Mouse (Mus musculus) adrenal gland, adult 18-20 months (tissue): Measurements from ENCODE around the gene Prpsap2. TPM values are rescaled to one million over a fixed set of nuclear protein-coding genes. Genes with fewer than 3 reads are reported as not detected.
"Not testable (repeated sequence)": the region's sequence is repeated elsewhere in the genome, so short reads cannot be mapped to it uniquely, and the experiment has no call there.

ENCODE experiments used
- DNase-seq, 2 experiments: peaks; one replicate each; pipeline ENCODE4 v3.0.0; 2021 to 2022; ENCODE audit warnings: low spot score in 2 of 2
- long read RNA-seq, 2 experiments: library from polyadenylated mRNA; stranded (forward); transcript quantifications; one replicate each; pipeline ENCODE4 v2.0.0; 2021
- total RNA-seq, 2 experiments: library from RNA; stranded (reverse); gene quantifications; 1 replicate in 1 of 2; 2 replicates in 1 of 2; pipeline ENCODE4 v1.2.3; 2021

Prpsap2 gene
- 10 to 100 TPM; 25.1 to 27.9 TPM for total RNA-seq
- long read RNA-seq, experiment 1, partial matches to known transcripts, result 1 of 7 reads
- long read RNA-seq, experiment 1, other reads (novel, unspliced or antisense), result 0 of 7 reads
- long read RNA-seq, experiment 2, transcript Prpsap2-201 (12 exons, 1,837 nt), result major isoform, 10 of 22 reads
- long read RNA-seq, experiment 2, transcript Prpsap2-204 (11 exons, 1,771 nt), result minor isoform, 7 of 22 reads
- long read RNA-seq, experiment 2, partial matches to known transcripts, result 2 of 22 reads
- long read RNA-seq, experiment 2, other reads (novel, unspliced or antisense), result 2 of 22 reads

DNA sequence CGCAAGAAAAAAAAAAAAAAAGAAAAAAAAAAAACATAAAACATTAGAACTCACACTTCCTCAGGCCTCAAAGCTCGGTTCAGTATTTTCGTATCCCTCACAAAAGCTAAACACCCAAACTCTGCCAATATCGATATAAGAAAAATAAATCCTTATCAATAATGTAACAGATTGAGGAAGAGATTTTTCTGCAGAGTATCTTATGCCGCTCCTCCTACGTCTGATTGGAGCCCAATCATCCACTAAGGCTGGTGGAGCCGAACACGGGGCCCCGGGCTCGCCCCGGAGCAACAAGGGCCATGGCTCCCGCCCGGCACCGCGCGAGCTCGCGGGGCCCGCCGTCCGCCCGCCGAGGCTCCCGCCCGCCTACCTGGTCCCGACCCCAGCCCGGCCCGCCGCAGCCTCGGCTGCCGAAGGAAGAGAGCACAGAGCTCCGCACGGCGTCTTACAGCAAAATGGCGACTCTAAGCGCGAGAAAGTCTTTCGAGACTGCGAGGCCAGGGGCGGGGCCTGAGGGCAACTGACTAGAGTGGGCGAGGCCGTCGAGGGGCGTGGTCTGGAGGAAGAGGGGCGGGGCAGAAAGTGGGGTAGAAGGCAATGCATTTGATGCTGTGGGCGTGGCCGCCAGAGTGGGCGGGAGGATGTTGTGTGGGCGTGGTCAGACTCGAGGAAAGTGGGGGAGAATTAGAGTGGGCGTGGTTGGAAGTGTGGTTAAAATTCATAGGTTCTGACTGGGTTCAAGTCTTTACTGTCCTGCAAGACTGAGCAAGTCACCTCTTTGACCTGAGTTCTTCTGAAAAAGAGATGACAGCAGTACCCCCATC is at the start of gene Prpsap2:
Gene Prpsap2 (minus strand): TSS at position 505 of the 824 bp plus-strand sequence.
- DNase-seq, result peak; percentile 99 to 100

DNA sequence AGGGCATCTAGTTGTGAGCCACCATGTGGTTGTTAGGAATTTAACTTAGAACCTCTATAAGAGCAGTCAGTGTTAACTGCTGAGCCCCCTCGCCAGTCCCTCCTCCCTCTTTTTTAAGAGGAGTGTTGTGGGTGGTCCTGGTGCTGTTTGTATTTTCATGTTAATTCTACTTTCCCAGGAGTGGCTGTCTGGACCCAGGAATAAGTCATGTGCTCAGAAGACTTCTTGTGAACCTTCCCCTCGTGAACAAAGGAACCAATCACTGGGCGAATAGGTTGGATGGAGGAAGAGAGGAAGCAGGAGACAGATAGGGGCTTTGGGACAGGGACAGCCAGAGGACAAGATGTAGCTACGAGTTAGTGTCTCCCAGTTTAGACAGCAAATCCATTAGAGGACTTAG is 47.9 kb upstream of the Prpsap2 start:
- DNase-seq, result no peak

DNA sequence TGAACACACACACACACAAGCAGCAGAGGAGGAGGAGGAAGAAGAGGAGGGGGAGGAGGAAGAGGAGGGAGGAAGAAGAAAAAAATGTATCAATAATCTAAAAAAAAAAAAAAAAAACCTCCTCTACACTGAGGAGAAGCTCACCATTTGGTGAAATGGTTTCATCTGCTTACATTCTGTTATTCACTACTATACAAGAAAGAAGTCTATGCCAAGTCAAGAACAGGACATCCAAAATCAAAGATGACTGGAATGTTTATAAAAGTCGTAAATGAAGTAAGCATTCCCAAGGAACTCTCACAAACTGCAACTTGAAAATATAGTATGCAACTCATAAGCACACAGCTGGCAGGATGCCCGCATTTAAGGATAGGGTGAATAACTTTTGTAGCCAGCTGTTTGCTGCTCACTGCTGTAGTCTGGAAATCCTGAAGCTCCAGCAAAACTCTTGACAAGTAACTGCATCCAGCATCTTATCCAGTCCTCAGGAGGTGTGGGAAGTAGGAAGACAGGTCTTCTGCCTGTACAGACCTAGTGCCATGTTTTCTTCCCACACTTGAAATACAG is 46.7 kb upstream of the Prpsap2 start:
- no peak for DNase-seq

DNA sequence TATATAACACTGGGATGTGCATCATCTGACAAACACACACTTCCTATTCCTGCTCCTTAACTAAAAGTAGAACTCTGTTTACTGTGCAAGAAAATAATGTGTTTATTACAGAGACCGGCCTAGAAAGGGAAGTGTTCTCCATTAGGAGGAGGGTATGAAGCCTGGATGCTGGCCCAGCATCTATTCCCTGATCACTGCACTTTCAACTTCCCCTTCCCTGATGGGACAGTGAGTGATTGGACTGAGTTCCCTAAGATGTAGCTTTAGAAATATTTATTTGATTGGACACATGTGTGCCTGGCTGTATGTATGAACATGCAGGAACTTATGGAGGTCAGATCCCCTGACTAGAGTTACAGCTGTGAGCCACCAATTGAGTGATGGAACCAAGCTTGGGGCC is 31.6 kb upstream of the Prpsap2 start:
- no peak for DNase-seq

DNA sequence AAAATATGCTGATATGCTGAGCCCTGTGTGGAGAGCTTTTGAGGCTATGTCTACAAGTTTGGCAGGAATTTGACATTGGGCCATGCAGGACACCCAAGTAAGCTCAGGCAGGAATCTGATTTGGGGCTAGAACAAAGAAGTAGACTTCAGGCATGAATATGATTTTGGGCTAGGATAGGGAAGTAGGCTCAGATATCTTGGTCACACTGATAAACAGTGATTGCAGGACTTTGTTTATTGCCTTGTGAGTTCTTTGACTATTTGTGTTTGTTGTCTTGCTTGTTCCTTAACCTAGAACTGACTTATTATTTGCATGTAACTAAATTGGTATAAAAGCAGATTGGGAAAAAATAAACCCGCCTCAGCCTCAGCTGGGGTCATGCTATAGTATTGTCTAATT is 26.7 kb upstream of the Prpsap2 start:
- no peak for DNase-seq

DNA sequence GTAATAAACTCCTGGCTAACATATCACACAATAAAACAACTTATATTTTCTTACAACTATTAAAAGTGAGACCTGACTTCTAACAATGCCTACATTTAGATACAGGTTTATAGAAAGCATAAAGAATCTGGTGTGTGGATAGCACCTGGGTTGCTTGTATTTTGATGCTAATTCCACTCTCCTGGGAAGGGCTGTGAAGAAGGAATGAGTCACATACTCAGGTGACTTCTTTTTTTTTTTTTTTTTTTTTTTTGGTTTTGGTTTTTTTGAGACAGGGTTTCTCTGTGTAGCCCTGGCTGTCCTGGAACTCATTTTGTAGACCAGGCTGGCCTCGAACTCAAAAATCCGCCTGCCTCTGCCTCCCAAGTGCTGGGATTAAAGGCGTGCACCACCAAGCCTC is 20.6 kb upstream of the Prpsap2 start:
- not testable (repeated sequence) for DNase-seq

DNA sequence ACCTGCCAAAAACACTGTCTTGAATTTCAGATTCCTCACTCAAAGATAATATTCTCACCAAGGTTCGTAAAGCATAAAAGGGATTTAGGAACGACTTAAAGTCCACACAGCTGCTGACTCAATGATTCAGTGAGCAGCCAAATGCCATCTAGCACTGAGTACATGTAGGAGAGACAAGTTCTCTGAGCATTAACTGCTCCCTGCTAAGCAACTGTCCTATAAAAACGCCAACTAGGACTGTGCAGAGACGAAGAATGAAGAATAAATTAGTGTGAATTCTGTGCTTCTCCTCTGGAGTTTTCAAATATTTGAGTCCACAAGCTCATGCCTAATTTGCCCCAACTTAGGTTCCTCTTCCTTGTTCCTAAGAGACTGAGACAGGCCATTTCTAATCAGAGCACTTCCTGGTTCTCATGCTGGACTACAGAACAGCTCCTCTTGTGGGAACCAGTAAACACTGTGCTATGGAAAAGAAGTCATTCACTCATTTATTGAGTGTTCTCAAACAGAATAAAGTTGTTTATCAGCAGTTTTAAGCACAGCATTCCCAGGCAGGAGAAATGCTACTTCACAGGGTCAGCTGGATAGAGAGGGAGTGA is 12.8 kb upstream of the Prpsap2 start:
- DNase-seq, result no peak

DNA sequence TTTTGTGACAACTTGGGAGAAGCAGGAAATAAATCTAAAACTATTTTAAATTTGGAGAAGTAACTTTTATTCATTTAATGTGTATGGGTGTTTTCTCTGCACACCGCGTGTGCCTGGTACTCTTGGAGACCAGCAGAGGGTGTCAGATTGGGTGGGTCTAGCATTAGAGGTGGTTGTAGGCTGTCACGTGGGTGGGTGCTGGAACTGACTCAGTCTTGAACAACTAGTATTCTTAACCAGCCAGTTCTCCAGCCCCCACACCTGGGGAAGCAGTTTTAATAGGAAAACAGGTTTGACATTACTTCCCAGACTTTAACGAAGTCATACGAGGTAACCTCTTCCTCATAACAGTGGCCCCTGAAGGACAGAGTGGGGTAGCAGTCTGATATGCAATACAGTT is 1.4 kb downstream of the Prpsap2 start:
- no peak for DNase-seq

DNA sequence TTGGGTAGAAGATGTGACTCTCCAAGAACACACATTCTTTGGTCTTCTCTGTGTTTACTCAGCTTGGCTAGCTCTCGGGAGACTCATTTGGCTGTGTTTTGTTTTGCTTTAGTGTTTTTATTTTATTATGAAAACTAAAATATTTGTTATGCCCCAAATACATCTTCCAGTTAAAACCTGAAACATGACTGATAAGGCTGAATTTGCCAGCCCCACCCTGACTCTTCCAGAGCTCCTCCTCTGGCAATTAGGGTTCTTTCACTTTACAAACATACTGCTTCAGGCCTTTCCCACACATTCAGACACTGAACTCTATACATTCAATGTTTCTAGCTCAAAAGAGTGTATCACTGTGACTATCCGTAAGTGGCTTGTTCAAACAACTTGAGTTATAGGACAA is 4.7 kb downstream of the Prpsap2 start:
- no peak for DNase-seq

DNA sequence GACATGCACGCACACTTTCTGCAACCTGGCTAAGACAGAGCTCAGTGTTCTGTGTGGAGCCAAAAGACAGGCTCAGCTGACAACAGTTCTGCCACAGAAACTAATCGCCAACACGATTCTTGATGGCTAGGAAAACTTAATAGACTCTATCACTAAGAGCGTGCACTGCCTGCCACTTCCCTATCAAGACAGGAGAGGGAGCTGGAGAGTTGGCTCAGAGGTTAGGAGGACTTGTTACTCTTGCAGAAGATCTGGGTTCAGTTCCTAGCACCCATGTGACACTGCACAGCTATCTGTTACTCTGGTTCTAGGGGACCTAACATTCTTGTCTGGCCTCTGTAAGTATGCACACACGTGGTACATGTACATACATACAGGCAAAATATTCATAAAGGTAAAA is 10.3 kb downstream of the Prpsap2 start:
- DNase-seq, result no peak

DNA sequence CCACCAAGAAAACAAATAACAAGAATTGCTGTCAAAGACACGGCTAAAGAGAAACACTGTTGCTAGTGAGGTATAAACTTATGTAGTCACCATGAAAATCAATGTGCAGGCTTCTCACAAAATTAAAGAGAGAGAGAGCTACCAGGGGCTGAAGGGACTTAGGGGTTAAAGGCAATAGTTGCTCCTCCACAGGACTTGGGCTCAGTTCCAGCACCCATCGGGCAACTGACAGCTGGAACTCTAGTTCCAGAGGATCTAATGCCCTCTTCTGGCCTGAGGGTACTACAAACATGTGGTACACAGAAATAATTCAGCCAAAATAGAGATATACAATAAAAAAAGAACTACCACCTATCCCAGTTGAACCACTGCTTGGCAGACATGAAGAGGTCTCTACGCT is 14.7 kb downstream of the Prpsap2 start:
- DNase-seq, result no peak

DNA sequence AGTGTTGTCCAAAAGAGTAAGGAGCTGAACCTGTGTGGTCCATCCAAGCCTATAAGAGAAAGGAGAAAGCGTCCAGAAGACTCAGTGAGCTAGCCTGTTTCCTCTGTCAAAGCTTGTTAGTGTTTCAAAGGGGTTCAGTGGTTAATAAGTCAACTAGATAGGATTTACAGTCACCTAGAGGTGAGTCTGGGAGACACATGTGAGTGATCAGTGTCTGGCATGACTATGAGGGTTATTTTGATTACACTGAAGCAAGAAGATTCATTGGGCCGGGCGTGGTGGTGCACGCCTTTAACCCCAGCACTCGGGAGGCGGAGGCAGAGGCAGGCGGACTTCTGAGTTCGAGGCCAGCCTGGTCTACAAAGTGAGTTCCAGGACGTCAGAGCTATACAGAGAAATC is 16.1 kb downstream of the Prpsap2 start:
- no peak for DNase-seq

DNA sequence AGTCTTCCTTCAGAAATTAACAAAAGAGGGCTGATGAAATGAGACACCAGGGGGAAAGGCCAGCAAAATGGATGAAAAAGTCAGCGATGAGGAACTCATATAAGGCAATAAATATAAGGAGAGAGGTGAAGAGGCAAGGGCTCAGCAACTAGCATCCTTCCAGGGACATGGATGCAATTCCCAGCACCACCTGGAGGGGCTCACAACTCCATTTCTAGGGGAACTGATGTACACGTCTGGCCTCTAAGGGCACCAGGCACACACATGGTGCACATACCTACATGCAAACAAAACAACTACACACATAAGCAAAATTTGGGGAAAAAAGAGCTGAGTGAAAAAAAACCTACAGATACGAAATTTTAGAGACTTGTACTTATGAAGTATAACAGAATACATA is 17.4 kb downstream of the Prpsap2 start:
- no peak for DNase-seq

DNA sequence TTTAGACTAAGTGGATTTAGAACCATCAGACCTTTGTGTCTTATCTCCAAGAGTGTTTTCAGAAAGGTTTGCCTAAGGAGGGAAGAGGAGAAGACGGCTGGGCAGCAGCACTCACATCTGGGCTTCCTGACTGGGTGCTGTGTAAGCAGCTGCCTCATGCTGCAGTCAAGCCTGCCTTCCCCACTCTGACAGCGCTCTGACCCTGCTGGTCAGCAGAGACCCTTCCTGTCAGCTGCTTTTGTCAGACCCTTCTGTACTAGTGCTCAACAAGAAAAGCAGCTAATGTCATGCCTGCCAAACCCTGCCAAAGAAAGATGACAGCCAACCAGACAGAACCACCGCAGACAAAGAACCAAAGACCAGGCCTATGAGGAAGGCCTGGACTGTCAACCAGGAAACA is 18.1 kb downstream of the Prpsap2 start:
- DNase-seq, result no peak

DNA sequence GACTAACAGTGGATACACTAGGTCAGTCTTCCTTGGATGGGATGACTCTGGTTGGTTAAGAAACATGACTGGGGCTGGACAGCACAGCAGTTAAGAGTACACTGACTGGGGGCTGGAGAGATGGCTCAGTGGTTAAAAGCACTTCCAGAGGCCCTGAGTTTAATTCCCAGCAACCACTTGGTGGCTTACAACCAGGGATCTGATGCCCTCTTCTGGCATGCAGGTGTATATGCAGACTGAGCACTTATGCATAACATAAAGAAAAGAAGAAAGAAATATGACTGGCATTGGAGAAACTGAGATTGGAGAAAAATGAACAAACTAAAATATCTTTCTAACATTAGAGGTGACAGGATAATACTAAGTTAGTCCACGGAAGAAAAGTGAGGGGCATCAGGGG is 21.4 kb downstream of the Prpsap2 start:
- DNase-seq, result no peak

DNA sequence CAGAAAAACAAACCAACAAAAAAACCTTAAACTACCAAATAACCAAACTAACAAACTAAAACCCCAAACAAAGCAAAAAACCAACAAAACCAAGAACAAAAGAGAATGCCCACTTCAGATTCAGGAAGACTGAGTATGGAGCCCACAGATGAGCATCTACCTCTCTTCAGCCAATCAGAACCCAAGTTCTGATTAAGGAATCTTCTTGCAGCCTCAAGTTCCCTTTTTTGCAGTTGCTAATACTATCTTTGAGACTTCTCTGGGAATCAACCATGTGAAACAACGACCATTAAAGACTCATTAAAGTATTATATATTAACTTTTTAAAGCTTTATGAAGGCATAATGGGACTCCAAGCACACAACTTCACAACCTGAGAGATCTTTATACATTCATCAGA is 24.6 kb downstream of the Prpsap2 start:
- no peak for DNase-seq

DNA sequence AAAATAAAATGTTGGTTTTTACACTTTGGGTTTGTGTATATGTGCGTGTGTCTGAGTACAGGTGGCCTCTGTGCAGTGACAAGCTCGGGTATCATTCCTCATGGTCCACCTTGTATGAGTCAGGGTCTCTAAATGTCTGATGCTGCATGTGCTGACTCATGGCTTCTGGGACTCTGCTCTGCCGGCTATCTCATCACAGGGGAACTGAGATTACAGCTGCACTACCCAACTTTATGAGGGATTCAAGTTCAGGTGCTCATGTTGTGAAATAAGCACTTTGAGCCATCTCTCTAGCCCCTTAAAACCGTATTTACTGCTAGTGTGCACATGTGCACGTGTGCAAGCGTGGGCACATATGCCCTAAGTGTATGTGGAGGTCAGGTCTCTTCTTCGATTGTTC is 29.2 kb downstream of the Prpsap2 start:
- no peak for DNase-seq

DNA sequence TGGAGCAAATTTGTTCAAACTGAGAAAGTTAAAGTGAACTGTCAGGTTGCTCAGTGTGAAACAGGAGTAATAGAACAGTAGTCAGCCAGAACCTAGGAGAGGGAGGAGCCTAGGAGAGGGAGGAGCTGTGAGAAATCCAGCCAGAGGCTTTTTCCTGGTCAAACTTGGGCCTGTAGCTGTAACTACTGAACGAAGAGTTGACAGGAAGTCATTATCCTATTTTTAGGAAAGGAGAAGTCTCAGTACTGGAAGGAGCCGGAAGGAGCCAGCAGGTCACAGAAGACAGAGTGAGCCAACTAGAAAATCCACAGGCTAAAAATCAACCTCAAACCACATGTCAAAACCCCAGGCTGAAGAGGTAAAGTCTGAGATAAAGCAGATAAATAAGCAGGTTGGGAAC is 33.9 kb downstream of the Prpsap2 start:
- no peak for DNase-seq

DNA sequence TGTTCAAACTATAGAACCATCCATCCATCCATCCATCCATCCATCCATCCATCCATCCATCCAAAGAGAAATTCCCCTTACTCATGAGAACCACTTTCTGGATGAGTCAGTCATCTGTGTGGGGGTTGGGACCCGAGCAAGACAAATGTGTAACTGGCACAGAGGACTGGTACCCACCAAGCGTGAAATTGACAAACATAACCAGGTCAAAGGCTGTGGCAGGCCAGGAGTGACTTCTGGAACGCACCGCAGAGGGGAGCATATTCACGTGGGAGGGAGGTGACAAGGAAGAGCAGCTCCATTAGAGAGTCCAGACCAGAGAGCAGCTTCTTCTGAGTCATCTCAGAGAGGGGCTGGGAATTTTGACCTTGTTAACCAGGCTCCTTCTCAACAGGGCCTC is 39.8 kb downstream of the Prpsap2 start:
- DNase-seq, result no peak

DNA sequence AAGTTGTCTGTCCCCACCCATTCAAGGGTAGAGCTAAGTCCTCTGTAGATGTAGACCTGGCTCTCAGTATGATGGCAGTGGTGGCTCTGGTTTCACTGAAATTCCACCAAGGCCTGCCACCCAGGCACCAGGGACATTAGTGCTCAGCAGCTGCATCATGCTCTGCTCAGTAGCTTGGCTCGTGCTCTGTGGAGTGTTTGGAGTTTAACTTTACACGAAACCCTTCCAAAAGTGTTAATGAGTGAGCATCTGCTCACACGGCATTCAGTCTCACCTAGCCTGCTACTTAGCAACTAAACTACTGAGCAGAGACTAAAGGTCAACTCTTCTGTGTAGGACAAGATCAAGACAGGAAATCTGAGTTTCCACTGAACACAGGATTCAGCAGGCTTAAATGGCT is 41.3 kb downstream of the Prpsap2 start, which contains the start of gene Slc5a10:
Gene Slc5a10 (minus strand): TSS at position 191 of the 400 bp plus-strand sequence.
- DNase-seq, result no peak

DNA sequence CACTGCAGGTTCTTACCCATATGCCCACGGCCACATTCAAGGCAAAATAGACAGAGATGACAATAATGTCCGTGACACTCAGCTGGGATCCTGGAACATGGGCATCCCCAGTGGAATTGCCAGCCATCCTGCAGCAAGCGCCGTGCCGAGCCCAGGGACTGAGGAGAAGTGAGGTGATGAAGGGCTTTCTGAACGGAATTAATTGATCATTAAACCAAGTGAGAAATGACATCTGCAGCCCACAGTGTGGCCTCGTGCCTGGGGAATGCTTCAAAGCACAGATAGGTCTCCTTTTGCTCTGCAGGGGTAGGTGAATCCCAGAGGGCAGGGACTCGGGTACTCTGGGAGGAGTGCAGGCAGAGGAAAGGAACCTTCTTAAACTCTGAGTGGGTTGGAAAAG is 42.1 kb downstream of the Prpsap2 start:
- DNase-seq, result no peak

DNA sequence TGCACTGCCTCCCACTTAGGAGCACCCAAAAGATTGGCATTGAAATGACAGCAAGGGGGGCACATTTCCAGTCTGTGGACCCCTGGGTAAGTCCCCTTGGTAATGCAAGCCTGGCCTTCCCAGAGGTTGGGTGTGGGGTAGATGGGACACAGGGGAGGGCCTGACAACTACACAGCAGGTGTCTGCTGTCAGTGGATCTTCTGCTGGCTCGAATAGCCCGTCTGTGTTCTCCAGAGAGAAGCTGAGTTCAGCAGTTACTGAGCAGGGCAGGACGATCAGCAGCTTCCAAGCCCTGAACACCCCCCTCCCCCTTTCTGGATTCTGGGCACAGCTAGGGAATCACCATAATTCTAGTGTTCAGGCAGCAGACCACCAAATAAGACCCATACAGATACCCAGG is 42.5 kb downstream of the Prpsap2 start:
- no peak for DNase-seq
